Mouse (Mus musculus): ENCODE measurements around the gene Chrm1. TPM values are rescaled to one million over a fixed set of nuclear protein-coding genes. Genes with fewer than 3 reads are reported as not detected.

Gene Chrm1
- polyA plus RNA-seq, 1 experiment from 2014 or later: 1.3 TPM

DNA sequence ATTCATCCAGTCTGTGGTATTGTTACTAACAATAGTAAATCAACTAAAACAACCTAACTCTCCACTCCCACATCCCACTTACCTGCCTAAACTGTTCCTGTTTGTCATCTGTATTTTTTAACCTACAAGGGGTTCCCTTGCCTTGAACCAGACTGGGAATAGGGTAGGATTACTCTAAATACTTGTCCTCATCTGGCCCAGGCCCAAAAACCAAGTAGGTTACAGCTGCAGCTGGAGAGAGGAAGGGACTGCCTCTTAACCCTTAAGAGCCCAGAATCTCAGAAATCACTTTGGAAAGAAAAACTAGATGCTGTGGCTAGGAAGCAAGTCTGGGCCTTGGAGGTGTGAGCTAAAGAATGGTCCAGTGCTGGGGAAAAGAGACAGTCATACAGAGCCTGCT, 7.8 kb upstream of the Chrm1 start:
- no peaks in the 10 kb centered on the region for H3K27me3 ChIP-seq (ENCODE audit: control insufficient read depth, insufficient read depth, low read length)
- no peaks in the 10 kb centered on the region for H3K4me1 ChIP-seq (ENCODE audit: control insufficient read depth, insufficient read depth, low read length)

GRCm38 (mm10) chr19:8656341-8656740, 7.2 kb upstream of the Chrm1 start:
- Histone ChIP-seq H3K27ac (ENCODE audit: low read length) (no peak overlapping the region), H3K9ac (ENCODE audit: low read length) (no peak overlapping the region), H3K4me3 (replicated peaks; ENCODE audit: low read length) (no peak overlapping the region), H3K27me3 (ENCODE audit: control insufficient read depth, insufficient read depth, low read length) (no peaks in the 10 kb centered on the region), H3K4me2 (ENCODE audit: low read depth, low read length) (no peak overlapping the region), H3K4me1 (ENCODE audit: control insufficient read depth, insufficient read depth, low read length) (no peaks in the 10 kb centered on the region), H3K36me3 (ENCODE audit: control insufficient read depth, insufficient read depth, low read length) (no peaks in the 10 kb centered on the region), H3K9me3 (replicated peaks; ENCODE audit: control insufficient read depth, low read length) (no peaks in the 10 kb centered on the region)
- 69% methylated on average over 4 of the region's 4 CpGs for WGBS
- no peak for ATAC-seq (ENCODE audit: insufficient read depth, low FRiP score)

More for the DNA sequence above, 7.8 kb upstream of the Chrm1 start:
- no peak for ATAC-seq (ENCODE audit: insufficient read depth, low FRiP score)
- H3K27ac ChIP-seq (ENCODE audit: low read length): no peak overlapping the region
- no peak overlapping the region for H3K4me2 ChIP-seq (ENCODE audit: low read depth, low read length)
- H3K9ac ChIP-seq (ENCODE audit: low read length): no peak overlapping the region
- H3K4me3 ChIP-seq (replicated peaks; ENCODE audit: low read length): no peak overlapping the region
- H3K36me3 ChIP-seq (ENCODE audit: control insufficient read depth, insufficient read depth, low read length): no peaks in the 10 kb centered on the region
- no peaks in the 10 kb centered on the region for H3K9me3 ChIP-seq (replicated peaks; ENCODE audit: control insufficient read depth, low read length)

DNA sequence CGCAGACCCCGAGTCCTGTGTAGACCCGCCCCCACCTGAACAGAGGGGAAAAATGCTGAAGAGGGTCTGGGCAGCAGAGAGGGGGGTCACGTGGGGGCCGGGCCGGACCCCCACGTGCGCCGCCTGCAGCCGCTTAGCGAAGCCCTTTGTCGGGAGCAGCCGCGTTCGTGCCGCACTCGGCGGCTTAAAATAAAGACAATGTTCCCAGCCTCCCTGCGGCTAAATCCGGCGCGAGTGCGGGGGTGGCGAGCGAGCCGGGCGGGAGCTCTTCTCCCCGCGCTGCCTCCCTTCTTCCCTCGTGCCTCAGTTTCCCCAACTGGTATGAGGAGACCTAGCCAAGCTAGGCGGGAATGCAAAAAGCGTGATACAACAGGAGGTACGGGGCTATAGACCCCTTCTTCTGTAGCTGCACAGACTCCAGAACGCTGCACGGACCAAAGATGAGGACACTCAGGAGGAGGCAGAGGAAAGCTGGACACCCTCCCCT, 1.7 kb upstream of the Chrm1 start:
- ATAC-seq (ENCODE audit: insufficient read depth, low FRiP score): peak; percentile 10; the same call in 1 of the 2 replicates
- H3K36me3 ChIP-seq (ENCODE audit: control insufficient read depth, insufficient read depth, low read length): no peaks in the 10 kb centered on the region
- peak overlapping the region; percentile 71 for H3K9ac ChIP-seq (ENCODE audit: low read length)
- peak overlapping the region; percentile 99 for H3K4me2 ChIP-seq (ENCODE audit: low read depth, low read length)
- no peaks in the 10 kb centered on the region for H3K9me3 ChIP-seq (replicated peaks; ENCODE audit: control insufficient read depth, low read length)
- under 1% methylated on average over 35 of the region's 35 CpGs for WGBS
- H3K27me3 ChIP-seq (ENCODE audit: control insufficient read depth, insufficient read depth, low read length): no peaks in the 10 kb centered on the region
- H3K27ac ChIP-seq (ENCODE audit: low read length): no peak overlapping the region
- peaks cover 18% of the 10 kb centered on the region; the same call in 1 of the 2 replicates for H3K4me1 ChIP-seq (ENCODE audit: control insufficient read depth, insufficient read depth, low read length)
- H3K4me3 ChIP-seq (replicated peaks; ENCODE audit: low read length): peak overlapping the region; percentile 57

DNA sequence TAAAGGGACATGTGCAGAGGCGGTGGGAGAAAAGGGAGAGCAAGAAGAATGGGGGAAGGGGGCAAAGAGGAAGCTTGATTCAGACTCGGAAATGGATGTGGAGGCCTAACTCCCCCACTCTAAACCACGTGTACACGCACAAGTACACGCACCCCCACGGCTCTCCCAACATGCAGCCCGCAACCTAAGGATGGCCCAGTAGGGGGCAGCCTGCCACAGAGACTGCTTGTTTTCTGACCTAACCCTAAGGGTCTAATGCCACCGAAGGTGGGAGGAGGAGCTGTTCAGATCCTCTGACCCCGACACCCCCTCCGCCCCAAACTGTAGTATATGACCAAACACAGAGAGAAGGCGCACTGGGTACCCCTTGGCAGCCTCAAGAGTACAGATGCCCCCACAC, 1.3 kb upstream of the Chrm1 start:
- peaks cover 18% of the 10 kb centered on the region; the same call in 1 of the 2 replicates for H3K4me1 ChIP-seq (ENCODE audit: control insufficient read depth, insufficient read depth, low read length)
- H3K9me3 ChIP-seq (replicated peaks; ENCODE audit: control insufficient read depth, low read length): no peaks in the 10 kb centered on the region
- peak overlapping the region; percentile 99 for H3K4me2 ChIP-seq (ENCODE audit: low read depth, low read length)
- 5% methylated on average over 11 of the region's 11 CpGs for WGBS
- H3K4me3 ChIP-seq (replicated peaks; ENCODE audit: low read length): peak overlapping the region; percentile 57
- no peak overlapping the region for H3K27ac ChIP-seq (ENCODE audit: low read length)
- peak; percentile 44; the same call in 1 of the 2 replicates for ATAC-seq (ENCODE audit: insufficient read depth, low FRiP score)
- peak overlapping the region; percentile 71 for H3K9ac ChIP-seq (ENCODE audit: low read length)
- no peaks in the 10 kb centered on the region for H3K36me3 ChIP-seq (ENCODE audit: control insufficient read depth, insufficient read depth, low read length)
- no peaks in the 10 kb centered on the region for H3K27me3 ChIP-seq (ENCODE audit: control insufficient read depth, insufficient read depth, low read length)

GRCm38 (mm10) chr19:8663911-8664421, 377 bp downstream of the Chrm1 start:
- no peaks in the 10 kb centered on the region for H3K36me3 ChIP-seq (ENCODE audit: control insufficient read depth, insufficient read depth, low read length)
- H3K9ac ChIP-seq (ENCODE audit: low read length): peak overlapping the region; percentile 49
- H3K27me3 ChIP-seq (ENCODE audit: control insufficient read depth, insufficient read depth, low read length): no peaks in the 10 kb centered on the region
- H3K4me3 ChIP-seq (replicated peaks; ENCODE audit: low read length): peak overlapping the region; percentile 19
- H3K27ac ChIP-seq (ENCODE audit: low read length): no peak overlapping the region
- H3K4me2 ChIP-seq (ENCODE audit: low read depth, low read length): peak overlapping the region; percentile 46
- H3K9me3 ChIP-seq (replicated peaks; ENCODE audit: control insufficient read depth, low read length): no peaks in the 10 kb centered on the region
- WGBS: 37% methylated on average over 10 of the region's 10 CpGs
- H3K4me1 ChIP-seq (ENCODE audit: control insufficient read depth, insufficient read depth, low read length): peaks cover 18% of the 10 kb centered on the region; the same call in 1 of the 2 replicates
- ATAC-seq (ENCODE audit: insufficient read depth, low FRiP score): peak; percentile 49

GRCm38 (mm10) chr19:8664859-8665258, 1.3 kb downstream of the Chrm1 start:
- Histone ChIP-seq H3K36me3 (ENCODE audit: control insufficient read depth, insufficient read depth, low read length) (no peaks in the 10 kb centered on the region), H3K27me3 (ENCODE audit: control insufficient read depth, insufficient read depth, low read length) (no peaks in the 10 kb centered on the region), H3K4me1 (ENCODE audit: control insufficient read depth, insufficient read depth, low read length) (peaks cover 18% of the 10 kb centered on the region; the same call in 1 of the 2 replicates), H3K9ac (ENCODE audit: low read length) (0 out of 2 replicates have a peak overlapping the region, but pooled peaks have one; percentile 49), H3K4me3 (replicated peaks; ENCODE audit: low read length) (no peak overlapping the region), H3K27ac (ENCODE audit: low read length) (no peak overlapping the region), H3K4me2 (ENCODE audit: low read depth, low read length) (0 out of 2 replicates have a peak overlapping the region, but pooled peaks have one; percentile 46), H3K9me3 (replicated peaks; ENCODE audit: control insufficient read depth, low read length) (no peaks in the 10 kb centered on the region)
- 88% methylated on average over 3 of the region's 3 CpGs for WGBS
- ATAC-seq (ENCODE audit: insufficient read depth, low FRiP score): no peak

DNA sequence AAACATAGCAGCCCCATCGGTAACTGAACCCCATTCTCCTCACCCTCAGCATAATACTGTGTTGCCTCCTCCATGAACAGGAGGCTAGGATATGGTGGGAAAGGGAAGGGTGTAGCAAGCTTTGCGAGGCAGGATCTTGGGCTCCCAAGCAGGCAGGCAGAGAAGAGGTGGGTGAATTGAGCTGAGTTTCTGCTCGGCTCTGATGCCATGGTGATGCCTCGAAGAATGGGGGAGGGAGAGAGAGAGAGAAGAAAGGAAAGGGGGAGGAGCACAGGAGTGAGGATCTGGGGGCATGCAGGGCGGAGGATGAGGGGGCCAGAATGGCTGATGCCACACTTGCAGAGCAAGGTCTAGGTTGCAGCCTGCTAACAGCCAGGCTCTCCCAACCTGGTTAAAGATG, 2.2 kb downstream of the Chrm1 start:
- H3K9me3 ChIP-seq (replicated peaks; ENCODE audit: control insufficient read depth, low read length): no peaks in the 10 kb centered on the region
- no peak overlapping the region for H3K4me3 ChIP-seq (replicated peaks; ENCODE audit: low read length)
- ATAC-seq (ENCODE audit: insufficient read depth, low FRiP score): no peak
- whole genome bisulfite sequencing: 59% methylated on average over 5 of the region's 5 CpGs
- no peaks in the 10 kb centered on the region for H3K36me3 ChIP-seq (ENCODE audit: control insufficient read depth, insufficient read depth, low read length)
- H3K27me3 ChIP-seq (ENCODE audit: control insufficient read depth, insufficient read depth, low read length): no peaks in the 10 kb centered on the region
- H3K4me2 ChIP-seq (ENCODE audit: low read depth, low read length): no peak overlapping the region
- no peak overlapping the region for H3K27ac ChIP-seq (ENCODE audit: low read length)
- no peak overlapping the region for H3K9ac ChIP-seq (ENCODE audit: low read length)
- H3K4me1 ChIP-seq (ENCODE audit: control insufficient read depth, insufficient read depth, low read length): peaks cover 18% of the 10 kb centered on the region; the same call in 1 of the 2 replicates

GRCm38 (mm10) chr19:8672859-8673258, 9.3 kb downstream of the Chrm1 start:
- no peaks in the 10 kb centered on the region for H3K9me3 ChIP-seq (replicated peaks; ENCODE audit: control insufficient read depth, low read length)
- H3K9ac ChIP-seq (ENCODE audit: low read length): no peak overlapping the region
- H3K4me3 ChIP-seq (replicated peaks; ENCODE audit: low read length): no peak overlapping the region
- no peak overlapping the region for H3K4me2 ChIP-seq (ENCODE audit: low read depth, low read length)
- H3K27me3 ChIP-seq (ENCODE audit: control insufficient read depth, insufficient read depth, low read length): no peaks in the 10 kb centered on the region
- H3K4me1 ChIP-seq (ENCODE audit: control insufficient read depth, insufficient read depth, low read length): no peaks in the 10 kb centered on the region
- no peak overlapping the region for H3K27ac ChIP-seq (ENCODE audit: low read length)
- WGBS: 87% methylated on average over 3 of the region's 3 CpGs
- H3K36me3 ChIP-seq (ENCODE audit: control insufficient read depth, insufficient read depth, low read length): no peaks in the 10 kb centered on the region
- no peak for ATAC-seq (ENCODE audit: insufficient read depth, low FRiP score)

DNA sequence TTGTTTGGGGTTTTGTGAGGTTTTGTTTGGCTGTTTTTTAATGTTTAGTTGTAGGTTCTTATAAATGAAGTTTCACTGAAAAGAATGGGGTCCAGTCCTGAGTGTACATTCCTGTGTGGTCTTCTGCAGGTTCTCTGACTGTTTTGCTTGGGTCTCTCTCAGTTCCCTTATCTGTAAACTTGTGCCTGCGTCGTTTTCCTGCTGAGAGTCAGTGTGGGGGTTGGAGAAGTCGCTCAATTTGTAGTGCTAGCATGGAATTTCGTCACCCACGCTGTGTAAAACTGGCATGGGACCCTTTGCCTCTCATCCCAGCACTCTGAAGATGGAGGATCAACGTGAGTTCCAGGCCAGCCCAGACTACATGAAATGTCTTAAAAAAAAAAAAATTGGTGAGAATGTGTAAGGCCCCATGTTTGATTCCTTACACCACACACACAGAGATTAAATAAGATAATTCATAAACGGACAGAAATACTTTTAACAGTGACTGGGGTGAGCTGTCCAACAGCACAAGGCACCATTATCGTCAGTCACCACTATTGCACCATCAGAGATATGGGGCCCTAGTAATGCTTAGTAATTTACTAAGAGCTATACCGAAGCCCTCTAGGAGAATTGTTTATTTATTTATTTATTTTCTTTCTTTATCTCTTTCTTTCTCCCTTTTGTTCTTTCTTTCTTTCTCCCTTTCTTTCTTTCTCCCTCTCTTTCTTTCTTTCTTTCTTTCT, 9.9 kb downstream of the Chrm1 start:
- Histone ChIP-seq H3K27ac (ENCODE audit: low read length) (no peak overlapping the region), H3K9me3 (replicated peaks; ENCODE audit: control insufficient read depth, low read length) (no peaks in the 10 kb centered on the region), H3K27me3 (ENCODE audit: control insufficient read depth, insufficient read depth, low read length) (no peaks in the 10 kb centered on the region), H3K4me3 (replicated peaks; ENCODE audit: low read length) (no peak overlapping the region), H3K4me2 (ENCODE audit: low read depth, low read length) (no peak overlapping the region), H3K4me1 (ENCODE audit: control insufficient read depth, insufficient read depth, low read length) (no peaks in the 10 kb centered on the region), H3K9ac (ENCODE audit: low read length) (no peak overlapping the region), H3K36me3 (ENCODE audit: control insufficient read depth, insufficient read depth, low read length) (no peaks in the 10 kb centered on the region)
- WGBS: 54% methylated on average over 9 of the region's 9 CpGs
- ATAC-seq (ENCODE audit: insufficient read depth, low FRiP score): no peak
